Mouse (Mus musculus) liver, embryonic 14.5 days (tissue): ENCODE results near the gene 4933402N03Rik. TPM values are rescaled to one million over a fixed set of nuclear protein-coding genes. Genes with fewer than 3 reads are reported as not detected.

Experiments used
- ATAC-seq: fragments of 200-750 bp; cut with Nextera tagmentation; 2 replicates; pipeline ENCODE4 v1.8.0; 2017; ENCODE audit warnings: moderate number of reproducible peaks, mild to moderate bottlenecking, moderate library complexity; ENCODE audit not compliant: insufficient read depth
- DNase-seq, 3 experiments: peaks; one replicate each; pipeline ENCODE4 v3.0.0-alpha.2; 2012 to 2013; ENCODE audit warnings: low read depth in 3 of 3, low spot score in 3 of 3
- H3K27ac ChIP-seq: fragments of 300-500 bp; sonication (generic); 2 replicates; pipeline ENCODE4 v1.5.1; 2014; ENCODE audit warnings: moderate library complexity, mild to moderate bottlenecking, control low read depth, inconsistent platforms
- H3K27me3 ChIP-seq: fragments of 300-500 bp; sonication (generic); 2 replicates; pipeline ENCODE4 v1.6.1; 2014; ENCODE audit warnings: mild to moderate bottlenecking, low read length, moderate library complexity; ENCODE audit not compliant: control insufficient read depth, insufficient read depth
- H3K36me3 ChIP-seq: fragments of 300-500 bp; sonication (generic); replicated peaks from 2 replicates; pipeline ENCODE4 v1.6.1; 2014; ENCODE audit warnings: low read depth; ENCODE audit not compliant: control insufficient read depth, insufficient read depth
- H3K4me1 ChIP-seq, 2 experiments: fragments of 200-500 bp in 1 of 2; fragments of 300-500 bp in 1 of 2; sonication (generic) in 1 of 2; replicated peaks; 2 replicates each; pipeline ENCODE4 v1.6.1; 2012 to 2014; ENCODE audit warnings: antibody characterized with exemption in 1 of 2, inconsistent platforms in 1 of 2, low read length in 1 of 2; ENCODE audit not compliant: control insufficient read depth in 2 of 2, insufficient read depth in 2 of 2
- H3K4me2 ChIP-seq: fragments of 300-500 bp; sonication (generic); 2 replicates; pipeline ENCODE4 v1.6.1; 2014; ENCODE audit warnings: low read depth, mild to moderate bottlenecking, control low read depth, moderate library complexity
- H3K4me3 ChIP-seq, 2 experiments: fragments of 200-500 bp in 1 of 2; fragments of 300-500 bp in 1 of 2; sonication (generic) in 1 of 2; 2 replicates each; pipeline ENCODE4 v1.5.1; 2012 to 2014; ENCODE audit warnings: low read depth in 2 of 2, low read length in 2 of 2, mild to moderate bottlenecking in 2 of 2, control low read depth in 1 of 2, inconsistent platforms in 1 of 2, moderate library complexity in 1 of 2; ENCODE audit not compliant: insufficient read depth in 1 of 2
- H3K9ac ChIP-seq: fragments of 300-500 bp; sonication (generic); replicated peaks from 2 replicates; pipeline ENCODE4 v1.6.1; 2014; ENCODE audit warnings: mild to moderate bottlenecking, control low read depth, moderate library complexity
- H3K9me3 ChIP-seq: fragments of 300-500 bp; sonication (generic); 2 replicates; pipeline ENCODE4 v1.6.1; 2016; ENCODE audit warnings: low read length, mixed read lengths; ENCODE audit not compliant: control insufficient read depth
- CTCF ChIP-seq: IDR thresholded peaks from 2 replicates; pipeline ENCODE4 v1.5.1; 2016; ENCODE audit warnings: antibody characterized with exemption, low read depth, control low read depth
- EP300 ChIP-seq: IDR thresholded peaks from 2 replicates; pipeline ENCODE4 v1.6.1; 2016; ENCODE audit warnings: antibody characterized with exemption, low read depth
- WGBS: fragments of 180-500 bp; shearing (Covaris S2); extraction: QIAGEN DNeasy Blood & Tissue Kit; methylation state at CpG from one replicate; pipeline ENCODE4 v1.1.7; 2014; ENCODE audit not compliant: insufficient replicate concordance; 5-methylcytosine and 5-hydroxymethylcytosine counted together
- polyA plus RNA-seq, 2 experiments: library from polyadenylated mRNA; depleted of rRNA in 1 of 2; stranded (reverse) in 1 of 2; unstranded in 1 of 2; fragments of >200 nt; fragmentation: Nextera tagmentation in 1 of 2; extraction: Ambion mirVana in 1 of 2; gene quantifications; 2 replicates each; pipeline versions ENCODE4 v1.2.1 to v1.2.3; 2012 to 2014

4933402N03Rik gene
- polyA plus RNA-seq (2012; rRNA removed) (not detected in 2 replicates), polyA plus RNA-seq (2014; fragmentation: Nextera tagmentation; extraction: Ambion mirVana) (not detected in 2 replicates)

DNA sequence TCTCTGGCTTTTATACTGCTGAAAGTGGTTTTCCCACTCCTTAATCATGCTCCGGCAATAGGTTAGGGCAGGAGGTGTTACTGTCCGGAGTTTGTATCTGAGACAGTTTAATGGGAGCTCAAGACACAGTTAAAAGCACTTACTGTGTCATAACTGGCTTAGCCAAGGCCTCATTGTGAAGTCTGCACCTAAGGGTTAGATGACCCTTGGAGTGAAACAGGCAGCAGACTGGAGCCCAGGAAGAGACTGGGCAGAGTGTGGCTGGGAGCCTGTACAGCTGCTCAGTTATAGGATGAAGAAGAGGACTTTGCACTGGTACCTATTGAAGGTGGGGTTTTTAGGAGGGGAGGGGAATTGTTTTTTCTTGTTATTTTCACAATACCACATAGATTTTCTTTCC is at the start of gene 4933402N03Rik:
4933402N03Rik (minus strand) TSS at position 101 of the 400 bp plus-strand sequence.
- DNase-seq, result no peak
- Histone ChIP-seq H3K9me3 (no peaks in the 10 kb centered on the region), H3K4me1 (no peaks in the 10 kb centered on the region), H3K27ac (no peak within 1 kb of the TSS), H3K36me3 (no peaks in the 10 kb centered on the region), H3K9ac (no peak within 1 kb of the TSS), H3K27me3 (no peaks in the 10 kb centered on the region), H3K4me3 (no peak within 1 kb of the TSS), H3K4me2 (no peak within 1 kb of the TSS)
- no peak for ATAC-seq
- TF ChIP-seq CTCF, result no peak
- no peak for TF ChIP-seq EP300
- 73% methylated on average over 2 of the region's 2 CpGs for WGBS

- ATAC-seq (no peak), DNase-seq (no peak)
- H3K9ac ChIP-seq, result no peak overlapping the region
- no peak overlapping the region for H3K4me2 ChIP-seq
- no peaks in the 10 kb centered on the region for H3K9me3 ChIP-seq
- WGBS, result 75% methylated on average over 14 of the region's 14 CpGs
- no peaks in the 10 kb centered on the region for H3K27me3 ChIP-seq
- H3K4me1 ChIP-seq, result no peaks in the 10 kb centered on the region
- TF ChIP-seq EP300 (no peak), CTCF (no peak)
- no peaks in the 10 kb centered on the region for H3K36me3 ChIP-seq
- no peak overlapping the region for H3K27ac ChIP-seq
- H3K4me3 ChIP-seq, result no peak overlapping the region
Measured at GRCm38 (mm10) chr7:131187996-131188395, 41.9 kb upstream of the 4933402N03Rik start.

DNA sequence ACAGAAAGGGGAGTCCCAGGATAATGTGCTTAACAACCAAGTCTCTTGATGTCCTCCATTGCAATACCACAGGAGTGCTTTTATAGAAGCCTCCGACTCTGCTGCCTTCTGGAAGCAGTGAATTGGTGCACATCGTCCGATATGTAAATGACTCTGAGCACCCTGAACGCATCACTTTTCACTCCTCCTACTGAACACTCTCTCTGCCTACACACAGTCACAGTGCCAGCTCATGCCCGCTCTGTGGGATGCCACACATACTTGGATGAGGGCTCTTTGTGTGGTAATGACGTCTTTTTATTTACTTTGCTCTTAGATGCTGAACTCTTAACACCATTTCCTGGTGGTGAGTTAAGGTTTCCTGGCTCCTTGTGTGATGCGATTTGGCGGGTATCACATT is 40.9 kb upstream of the 4933402N03Rik start:
- H3K4me3 ChIP-seq, result no peak overlapping the region
- H3K4me2 ChIP-seq, result no peak overlapping the region
- no peak for ATAC-seq
- H3K9me3 ChIP-seq, result no peaks in the 10 kb centered on the region
- H3K36me3 ChIP-seq, result no peaks in the 10 kb centered on the region
- no peaks in the 10 kb centered on the region for H3K4me1 ChIP-seq
- no peak for TF ChIP-seq CTCF
- no peak for TF ChIP-seq EP300
- WGBS, result 55% methylated on average over 8 of the region's 8 CpGs
- no peak overlapping the region for H3K9ac ChIP-seq
- H3K27me3 ChIP-seq, result no peaks in the 10 kb centered on the region
- no peak overlapping the region for H3K27ac ChIP-seq
- no peak for DNase-seq

GRCm38 (mm10) chr7:131184339-131184738 is 38.2 kb upstream of the 4933402N03Rik start:
- ATAC-seq (no peak), DNase-seq (no peak)
- Histone ChIP-seq H3K4me1 (no peaks in the 10 kb centered on the region), H3K27ac (no peak overlapping the region), H3K4me2 (no peak overlapping the region), H3K4me3 (no peak overlapping the region), H3K9ac (no peak overlapping the region), H3K27me3 (no peaks in the 10 kb centered on the region), H3K9me3 (no peaks in the 10 kb centered on the region), H3K36me3 (no peaks in the 10 kb centered on the region)
- TF ChIP-seq EP300 (no peak), CTCF (no peak)
- whole genome bisulfite sequencing, result 55% methylated on average over 8 of the region's 8 CpGs

GRCm38 (mm10) chr7:131182685-131183084 is 36.6 kb upstream of the 4933402N03Rik start:
- no peak overlapping the region for H3K4me2 ChIP-seq
- TF ChIP-seq EP300, result no peak
- TF ChIP-seq CTCF, result peak; percentile 77
- H3K9ac ChIP-seq, result no peak overlapping the region
- no peak overlapping the region for H3K4me3 ChIP-seq
- no peaks in the 10 kb centered on the region for H3K27me3 ChIP-seq
- no peaks in the 10 kb centered on the region for H3K9me3 ChIP-seq
- H3K36me3 ChIP-seq, result no peaks in the 10 kb centered on the region
- whole genome bisulfite sequencing, result 25% methylated on average over 4 of the region's 4 CpGs
- DNase-seq (no peak), ATAC-seq (no peak)
- no peaks in the 10 kb centered on the region for H3K4me1 ChIP-seq
- H3K27ac ChIP-seq, result no peak overlapping the region
